Mouse (Mus musculus) bone marrow macrophage, adult 2 months (primary cell): Measurements from ENCODE around the gene Dennd2c.

Experiments
- CTCF ChIP-seq: IDR thresholded peaks from 2 replicates; pipeline ENCODE4 v1.5.1; 2012; ENCODE audit warnings: low read depth, mild to moderate bottlenecking, low read length, moderate library complexity
- POLR2A ChIP-seq: IDR thresholded peaks from 2 replicates; pipeline ENCODE4 v1.6.1; 2012; ENCODE audit warnings: mild to moderate bottlenecking, low read depth, low read length, borderline replicate concordance

DNA sequence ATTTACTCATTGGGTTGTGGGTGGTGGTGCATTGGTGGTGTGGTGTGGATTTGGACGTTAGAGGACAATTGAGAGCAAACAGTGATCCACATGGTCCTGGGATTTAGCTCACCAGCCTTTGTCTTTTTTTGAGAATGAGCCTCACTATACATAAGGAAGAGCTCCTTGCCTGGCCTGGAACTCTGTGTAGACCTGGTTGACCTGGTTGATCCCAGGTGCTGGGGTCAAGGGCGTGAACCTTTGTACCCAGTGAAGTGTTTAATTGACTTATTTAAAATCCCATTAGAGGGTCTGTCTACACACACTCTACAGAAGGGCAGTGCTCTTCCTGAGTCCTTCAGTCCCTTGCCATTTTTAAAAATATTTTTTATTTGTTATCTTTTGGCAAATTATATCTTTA lies 42.9 kb downstream of the Dennd2c start:
- TF ChIP-seq CTCF = no peak
- TF ChIP-seq POLR2A = no peak
